Mouse (Mus musculus) heart, adult 18-20 months (tissue): ENCODE measurements at regions not wholly inside any gene's neighbourhood (a gene's known extent, or its start where the extent isn't known, plus 50 kb on each side); places are given as distances from the start of the nearest gene placed in this dataset.
"Not testable (repeated sequence)": the region's sequence is repeated elsewhere in the genome, so short reads cannot be mapped to it uniquely, and the experiment has no call there.

Experiments used
- DNase-seq, 2 experiments: peaks; one replicate each; pipeline ENCODE4 v3.0.0; 2021 to 2022; ENCODE audit warnings: mixed read lengths in 1 of 2

DNA sequence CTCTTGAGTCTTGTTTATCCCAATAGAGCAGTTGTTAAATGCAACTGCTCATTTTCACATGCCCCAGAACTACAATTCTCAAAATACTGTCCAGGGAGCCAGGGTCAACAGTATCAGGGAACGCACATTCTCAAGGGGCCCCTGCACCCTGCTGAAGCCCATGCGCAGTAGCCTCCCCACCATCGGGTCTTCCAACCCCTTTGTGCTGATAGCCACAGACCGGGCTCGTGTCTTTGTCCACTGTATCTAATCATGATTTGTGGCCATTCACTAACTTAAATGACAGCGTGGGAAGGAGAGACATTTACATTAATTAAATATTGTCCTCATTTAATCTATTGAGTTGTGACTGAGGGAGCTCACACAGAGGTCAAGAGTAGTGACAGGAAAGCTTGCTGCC lies 260.0 kb upstream of the Nr5a2 start:
- no peak for DNase-seq

DNA sequence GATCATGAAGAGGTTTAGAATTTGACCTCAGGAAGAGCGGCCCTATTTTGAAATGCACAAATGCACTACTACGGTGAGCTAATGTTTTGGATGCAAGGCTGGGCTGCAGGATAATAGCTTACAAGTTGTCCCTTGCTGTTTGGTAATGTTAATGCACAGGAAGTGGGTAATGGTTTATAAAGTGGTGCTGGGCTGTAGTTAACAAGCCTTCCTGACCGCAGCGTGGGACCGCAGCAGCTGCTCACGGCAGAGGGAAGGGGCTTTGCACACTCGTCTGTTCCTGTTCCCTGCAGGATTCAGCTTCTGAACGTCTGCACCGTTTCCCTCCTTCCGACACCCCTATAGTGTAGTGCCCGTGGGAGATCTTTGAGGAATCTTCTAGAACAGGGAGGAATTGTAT lies 258.4 kb upstream of the Nr5a2 start:
- DNase-seq, result no peak

DNA sequence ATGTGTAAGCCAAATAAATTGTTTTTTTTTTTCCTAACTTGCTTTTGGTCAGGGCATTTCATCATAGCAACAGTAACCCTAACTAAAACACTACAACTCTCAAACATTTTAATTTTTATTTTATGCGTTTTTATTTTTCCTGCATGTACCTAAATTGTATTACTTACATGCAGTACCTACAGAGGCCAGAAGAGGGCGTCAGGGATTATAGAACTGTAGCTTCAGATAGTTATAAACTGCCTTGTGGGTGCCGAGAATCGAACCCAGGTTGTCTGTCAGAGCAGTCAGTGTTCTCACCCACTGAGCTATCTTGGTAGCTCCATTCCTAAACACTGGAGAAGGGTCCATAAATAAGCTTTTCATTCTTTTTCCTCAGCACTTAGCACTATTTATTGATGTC lies 257.8 kb upstream of the Nr5a2 start:
- DNase-seq, result no peak

DNA sequence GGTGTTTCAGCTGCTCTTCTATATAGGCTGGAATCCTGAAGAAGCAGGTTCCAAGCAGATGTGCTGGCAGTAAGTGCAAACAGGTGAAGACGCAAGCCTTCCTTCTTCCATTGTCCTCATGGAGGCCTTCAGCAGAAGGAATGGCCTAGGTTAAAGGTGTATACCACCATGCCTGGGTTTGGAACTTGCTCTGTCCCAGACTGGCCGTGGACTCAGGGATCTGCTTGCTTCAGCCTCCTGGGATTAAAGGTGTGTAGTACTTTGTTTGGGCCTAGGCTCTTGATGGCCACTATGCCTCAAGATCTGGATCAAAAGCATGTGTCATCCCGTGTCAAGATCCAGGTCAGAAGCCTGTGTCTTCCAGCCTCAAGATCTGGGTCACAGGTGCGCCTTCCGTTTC lies 257.0 kb upstream of the Nr5a2 start:
- no peak for DNase-seq

DNA sequence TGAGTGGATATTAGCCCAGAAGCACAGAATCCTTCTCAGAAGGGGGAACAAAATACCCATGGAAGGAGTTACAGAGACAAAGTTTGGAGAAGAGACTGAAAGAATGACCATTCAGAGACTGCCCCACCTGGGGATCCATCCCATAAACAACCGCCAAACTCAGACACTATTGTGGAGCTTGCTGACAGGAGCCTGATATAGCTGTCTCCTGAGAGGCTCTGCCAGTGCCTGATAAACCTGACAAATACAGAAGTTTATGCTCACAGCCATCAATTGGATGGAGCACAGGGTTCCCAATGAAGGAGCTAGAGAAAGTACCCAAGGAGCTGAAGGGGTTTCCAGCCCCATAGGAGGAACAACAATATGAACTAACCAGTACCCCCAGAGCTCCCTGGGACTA lies 254.1 kb upstream of the Nr5a2 start:
- not testable (repeated sequence) for DNase-seq

DNA sequence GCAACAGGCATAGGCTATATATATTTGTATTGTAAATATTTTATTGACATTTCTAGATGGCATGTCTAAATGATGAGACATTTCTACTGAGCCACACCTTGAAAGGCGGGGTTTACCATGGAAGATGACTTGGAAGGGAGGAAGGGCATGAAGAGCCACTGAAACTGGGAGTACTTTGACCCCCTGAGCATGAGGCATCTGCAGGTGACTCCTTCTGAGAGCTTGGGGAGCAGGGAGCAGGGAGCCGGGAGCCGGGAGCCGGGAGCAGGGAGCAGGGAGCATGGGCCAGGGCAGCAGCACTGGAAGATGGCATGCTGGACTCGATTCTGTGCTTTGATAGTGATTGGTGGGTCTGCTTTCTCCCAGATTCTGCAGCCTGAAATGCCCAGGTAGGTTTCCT lies 253.5 kb upstream of the Nr5a2 start:
- DNase-seq, result no peak

DNA sequence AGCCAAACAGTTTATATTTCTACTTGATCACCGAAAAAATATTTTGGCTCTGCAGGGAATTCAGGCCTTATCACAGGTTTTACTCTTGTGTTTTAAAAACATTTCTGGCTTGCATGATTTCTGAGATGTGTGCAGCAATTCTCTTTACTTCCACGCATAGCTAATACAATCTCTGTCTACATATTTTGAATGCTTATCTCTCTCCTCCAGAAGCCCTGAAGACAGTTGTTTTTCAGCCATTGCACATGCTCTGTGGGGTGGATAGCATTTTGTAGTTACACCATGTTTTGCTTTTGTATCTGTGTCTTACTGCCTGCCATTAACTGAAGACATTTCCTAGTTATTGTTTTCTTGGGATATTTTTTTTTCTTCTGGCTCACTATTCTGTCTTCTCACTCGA lies 252.6 kb upstream of the Nr5a2 start:
- DNase-seq, result no peak

DNA sequence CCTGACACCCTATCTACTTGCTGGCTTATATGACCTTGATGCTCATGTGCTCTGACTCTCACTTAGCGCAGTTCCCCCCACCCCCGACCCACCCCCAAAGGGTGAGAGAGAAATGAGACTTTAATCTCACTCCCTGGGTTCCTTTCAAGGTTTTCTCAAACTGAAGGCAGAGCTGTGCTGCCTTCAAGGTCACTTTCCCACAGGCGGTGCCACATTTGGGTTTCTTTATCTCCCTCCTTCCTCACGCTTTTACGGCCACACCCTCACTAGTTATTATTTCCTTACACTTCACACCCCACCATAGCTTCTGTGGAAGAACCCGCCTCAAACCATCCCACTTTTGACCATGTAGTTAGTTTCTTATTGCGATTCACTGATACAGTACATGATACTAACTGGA lies 244.1 kb upstream of the Nr5a2 start:
- no peak for DNase-seq

DNA sequence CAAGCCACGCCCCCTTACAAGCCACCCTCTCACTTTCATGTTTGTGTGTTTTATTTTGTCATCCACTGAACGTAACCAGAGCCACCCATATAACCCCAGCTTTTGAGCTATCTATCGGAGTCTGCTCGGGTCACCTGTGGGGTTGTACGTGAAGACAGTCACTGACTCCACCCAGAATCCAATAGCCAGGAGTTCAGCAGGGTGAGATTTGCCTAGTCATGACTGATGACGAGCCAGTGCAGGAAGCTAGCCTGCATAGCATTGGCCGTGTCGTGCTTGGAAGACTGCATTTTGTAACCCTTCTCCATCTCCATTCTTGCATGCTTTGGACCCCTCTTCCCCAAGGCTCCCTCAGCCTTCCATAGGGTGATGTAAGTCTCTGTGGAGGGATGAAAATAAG lies 243.3 kb upstream of the Nr5a2 start:
- DNase-seq, result no peak

DNA sequence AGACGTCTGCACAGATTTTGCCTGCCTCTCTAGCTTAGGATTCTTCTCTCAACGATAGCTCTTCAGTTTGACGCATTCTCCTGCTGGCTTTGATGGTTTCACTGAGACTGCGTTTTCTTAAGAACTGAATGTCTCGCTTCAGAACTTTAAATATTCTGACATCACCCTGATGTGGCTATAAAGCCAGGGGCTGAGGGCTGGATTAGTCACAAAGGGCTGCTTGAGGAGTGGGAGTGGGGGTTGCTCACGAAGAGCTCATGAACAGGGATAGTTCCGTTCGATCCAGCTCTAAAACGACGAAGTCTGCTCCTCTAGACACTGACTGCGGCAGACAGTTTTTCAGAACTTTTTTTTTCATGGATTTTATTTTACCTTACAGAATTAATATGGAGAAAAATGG lies 240.7 kb upstream of the Nr5a2 start:
- no peak for DNase-seq

DNA sequence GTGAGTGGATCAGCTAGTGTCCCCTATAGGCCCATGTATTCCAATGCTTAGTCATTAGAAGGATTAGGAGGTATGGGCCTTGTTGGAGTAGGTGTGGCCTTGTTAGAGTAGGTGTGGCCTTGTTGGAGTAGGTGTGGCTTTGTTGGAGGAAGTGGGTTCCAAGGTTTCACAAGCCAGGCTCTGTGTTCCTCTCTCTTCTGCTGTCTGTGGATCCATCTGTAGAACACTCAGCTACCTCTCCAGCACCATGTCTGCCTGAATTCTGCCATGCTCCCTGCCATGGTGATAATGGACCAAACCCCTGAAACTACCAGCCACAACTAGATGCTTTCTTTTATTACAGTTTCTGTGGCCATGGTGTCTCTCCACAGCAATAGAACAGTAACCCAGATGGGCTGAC lies 235.7 kb upstream of the Nr5a2 start:
- DNase-seq, result no peak

DNA sequence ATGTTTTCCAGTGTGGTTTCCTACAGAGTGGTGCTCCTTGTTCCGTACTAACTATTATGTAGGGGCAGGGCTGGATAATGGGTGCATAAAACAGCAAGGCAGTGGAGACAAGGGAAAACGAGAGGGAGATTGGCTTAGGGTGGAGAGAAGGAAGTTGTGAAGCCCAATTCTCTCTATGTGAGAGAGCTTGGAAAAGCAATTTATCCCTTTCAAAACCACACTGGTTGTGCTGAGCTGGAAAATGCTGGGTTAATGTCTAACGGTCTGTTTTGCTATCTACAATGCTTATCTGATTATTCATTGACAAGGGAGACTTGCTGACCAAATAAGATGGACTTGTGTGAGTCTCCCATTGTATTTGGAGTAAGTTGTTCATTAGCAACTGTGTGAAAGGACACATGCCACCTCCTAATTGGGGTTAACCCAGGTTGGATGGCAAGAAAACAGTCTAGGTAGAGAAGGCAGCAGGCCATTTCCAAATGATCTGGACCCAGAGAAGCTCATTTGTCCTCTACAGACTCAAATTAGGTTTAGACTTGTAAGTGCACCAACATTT lies 234.9 kb upstream of the Nr5a2 start:
- DNase-seq, result no peak

DNA sequence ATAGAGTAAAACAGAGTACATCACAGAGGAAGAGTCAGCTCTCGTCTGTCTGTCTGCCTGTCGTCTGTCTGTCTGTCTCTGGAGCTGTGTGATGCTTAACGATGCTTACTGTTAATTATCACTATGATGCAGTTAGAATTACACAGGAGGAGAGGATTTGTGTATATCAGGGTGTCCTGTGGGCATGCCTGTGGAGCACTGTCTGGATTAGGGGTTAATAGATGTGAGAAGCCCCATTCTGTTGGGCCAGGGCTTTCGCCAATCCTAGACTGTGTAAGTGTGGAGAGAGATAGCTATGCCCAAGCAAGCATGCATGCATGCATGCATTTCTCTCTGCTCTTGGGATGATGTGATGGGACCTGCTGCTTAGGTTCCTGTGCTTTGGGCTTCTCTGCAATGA lies 218.0 kb upstream of the Nr5a2 start:
- no peak for DNase-seq

DNA sequence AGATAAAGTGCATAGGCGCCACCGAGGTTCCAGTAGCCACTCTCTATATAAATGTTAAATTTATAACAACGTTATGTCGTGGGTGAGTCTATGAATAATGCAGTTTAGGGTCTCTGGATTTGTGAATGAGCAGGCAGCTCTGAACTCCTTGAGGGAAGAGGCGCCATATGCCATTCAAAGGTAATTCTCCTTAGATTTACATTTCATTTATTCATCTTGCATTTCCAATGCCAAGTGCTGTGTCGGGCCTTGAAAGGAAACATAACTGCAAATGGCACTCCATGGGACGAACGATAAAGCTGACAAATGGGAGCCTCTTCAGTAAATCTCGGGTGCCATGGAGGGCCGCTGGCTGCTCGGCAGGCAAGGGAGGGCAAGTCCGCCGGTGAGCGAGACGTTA lies 216.4 kb upstream of the Nr5a2 start:
- DNase-seq, result no peak

DNA sequence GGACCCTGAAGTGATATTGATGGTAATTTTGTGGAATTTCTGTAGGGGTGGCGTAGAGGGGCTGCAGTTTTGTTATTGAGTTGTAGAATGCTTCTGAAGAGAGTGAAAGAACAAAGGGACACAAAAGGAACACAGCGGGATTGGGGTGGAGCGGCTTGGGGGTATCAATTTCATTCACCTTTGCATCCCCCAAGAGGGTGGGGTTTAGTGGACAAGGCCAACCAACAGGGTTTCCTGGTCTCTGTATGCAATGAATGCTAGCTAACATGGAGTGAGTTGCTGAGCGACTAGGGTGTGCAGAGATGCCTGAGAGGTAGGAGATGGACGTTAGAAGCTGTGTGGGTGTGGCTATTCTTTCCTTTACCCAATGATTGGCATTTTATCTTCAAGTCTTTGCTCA lies 213.8 kb upstream of the Nr5a2 start:
- no peak for DNase-seq

DNA sequence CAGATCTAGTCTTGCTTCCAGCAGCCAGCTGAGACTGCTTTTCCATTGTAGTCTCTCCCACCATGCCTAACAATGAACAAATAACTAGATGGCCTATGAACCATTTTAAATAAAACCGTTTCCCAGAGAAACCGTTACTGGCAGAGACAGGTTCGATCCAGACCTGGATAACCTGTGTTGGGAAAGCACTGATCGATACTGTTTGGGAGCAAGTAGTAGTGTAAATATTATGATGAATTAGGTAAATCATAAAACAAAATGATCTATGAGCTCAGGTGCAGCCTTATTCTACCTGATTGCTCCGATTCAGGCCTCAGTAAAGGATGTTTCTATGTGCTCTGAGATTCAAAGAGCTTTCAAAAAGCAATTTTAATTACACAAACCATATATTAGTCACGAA lies 211.9 kb upstream of the Nr5a2 start:
- DNase-seq, result no peak

DNA sequence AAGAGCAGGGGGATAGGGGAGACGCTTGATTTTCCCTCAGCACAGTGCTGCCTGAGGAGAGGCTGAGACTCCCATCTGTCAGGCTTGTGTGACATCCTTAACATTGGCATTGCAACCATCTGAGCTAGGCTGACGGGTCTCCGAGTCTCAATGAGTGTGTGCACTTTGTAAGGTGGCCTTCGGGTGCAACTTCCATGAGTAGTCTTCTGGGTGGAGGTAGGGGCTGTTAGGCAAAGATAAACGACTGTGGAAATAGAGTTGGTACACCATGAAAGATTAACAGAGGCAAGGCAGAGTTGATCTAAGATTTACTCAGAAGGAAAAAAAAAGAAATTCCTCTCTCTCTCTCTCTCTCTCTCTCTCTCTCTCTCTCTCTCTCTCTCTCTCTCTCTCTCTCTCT lies 211.2 kb upstream of the Nr5a2 start:
- no peak for DNase-seq

DNA sequence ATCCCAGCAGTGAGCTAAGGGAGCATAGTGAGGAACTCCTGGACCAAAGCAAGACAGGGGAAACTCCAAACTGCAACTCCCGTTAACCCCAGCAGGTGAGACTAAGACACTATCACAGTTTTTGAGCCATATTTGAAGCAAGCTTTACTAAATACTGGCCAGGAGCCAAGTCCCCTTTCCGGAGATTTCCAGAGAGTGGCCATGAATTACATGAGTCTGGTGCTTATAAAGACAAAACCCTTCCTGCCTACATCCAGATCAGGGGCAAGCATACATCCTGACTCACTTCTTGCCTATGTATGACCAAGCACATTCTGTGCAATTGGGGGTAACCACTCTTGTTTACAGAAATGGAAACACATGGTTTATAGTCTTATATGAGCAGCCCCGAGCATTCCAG lies 187.6 kb upstream of the Nr5a2 start:
- DNase-seq, result no peak

DNA sequence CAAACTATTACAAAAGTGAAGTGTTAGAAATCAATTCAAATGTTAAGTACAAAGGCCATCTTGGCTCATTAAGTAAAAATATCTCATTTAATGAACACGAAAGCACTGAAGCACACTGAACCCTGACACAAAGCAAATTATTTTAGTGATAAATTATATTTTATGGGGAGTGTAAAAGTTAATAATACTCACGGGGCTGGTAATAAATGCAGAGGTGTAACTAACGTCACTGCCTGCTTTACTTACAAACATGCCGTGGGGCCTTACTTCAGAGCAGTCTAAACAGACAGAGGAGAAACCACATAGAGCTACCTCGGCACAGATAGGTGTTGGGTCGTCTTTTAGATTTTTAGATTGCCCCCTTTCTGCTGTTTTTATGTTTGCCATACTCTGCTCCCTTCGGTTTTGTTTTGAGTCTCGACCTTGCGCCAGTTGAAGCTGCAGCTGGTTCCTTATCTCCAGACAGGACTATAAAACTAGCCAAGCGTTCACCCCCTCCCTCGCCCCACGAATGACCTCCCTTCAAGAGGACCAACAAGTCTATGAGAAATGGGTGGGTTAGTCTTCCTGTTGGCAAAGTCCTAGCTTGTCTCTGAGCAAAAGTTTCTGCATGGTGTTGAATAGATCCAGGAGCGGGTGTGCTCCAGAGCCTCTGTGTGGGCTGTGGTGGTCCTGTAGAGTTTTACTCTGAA lies 181.8 kb upstream of the Nr5a2 start:
- peak; percentile 2 to 3 for DNase-seq

DNA sequence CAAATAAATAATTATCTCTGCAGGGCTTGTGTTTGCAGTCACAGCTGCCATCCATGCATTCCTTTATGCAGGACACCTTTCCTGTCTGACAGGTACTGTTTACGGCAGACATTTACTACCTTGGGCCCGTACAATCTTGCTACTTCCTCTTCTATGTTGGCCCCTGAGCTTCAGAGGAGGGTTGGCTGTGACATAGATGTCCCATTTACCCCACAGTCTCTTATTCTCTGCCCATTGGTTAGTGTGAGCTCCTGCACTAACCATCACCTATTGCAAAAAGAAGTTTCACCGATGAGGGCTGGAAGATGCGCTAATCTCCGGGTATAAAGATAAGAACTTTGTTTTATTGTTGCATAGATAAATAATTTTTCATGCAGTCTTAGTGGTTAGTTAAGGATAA lies 181.1 kb upstream of the Nr5a2 start:
- DNase-seq, result no peak

DNA sequence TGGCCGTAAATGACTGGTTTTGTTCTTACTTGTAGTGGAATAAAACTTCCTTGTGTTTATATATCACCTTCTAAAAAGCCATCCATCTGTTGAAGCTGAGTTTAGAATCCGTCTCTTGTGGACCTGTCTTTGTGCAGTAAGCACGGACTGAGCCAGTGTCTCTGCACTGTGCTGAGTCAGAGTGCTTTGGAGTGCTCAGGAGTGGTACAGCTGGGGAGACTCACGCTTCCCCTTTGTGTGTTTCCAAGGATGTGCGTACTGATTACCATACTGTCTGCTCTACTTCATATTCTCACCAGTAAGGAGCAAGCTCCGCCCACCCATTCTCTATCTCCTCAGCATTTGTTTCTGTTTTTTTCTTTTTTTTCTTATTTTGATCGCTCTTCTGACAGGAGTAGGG lies 175.9 kb upstream of the Nr5a2 start:
- DNase-seq, result no peak

DNA sequence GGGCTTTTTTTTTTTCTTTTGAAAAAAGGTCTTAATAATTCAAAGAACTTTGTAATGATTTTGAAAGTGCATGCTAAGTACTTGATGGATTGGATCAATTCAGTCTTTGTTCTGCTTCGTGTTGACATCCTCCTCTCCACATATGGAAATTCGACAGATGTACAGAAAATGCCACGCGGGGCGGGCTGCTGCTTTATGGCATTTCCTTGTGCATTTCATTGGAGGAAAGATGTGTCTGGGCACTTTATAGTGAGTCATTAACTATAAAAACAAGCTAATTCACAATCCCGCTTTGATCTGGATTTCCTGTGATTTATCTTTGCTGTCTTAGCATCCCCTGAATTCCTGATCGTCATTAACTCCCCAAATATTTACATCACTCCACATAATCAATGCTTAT lies 173.5 kb upstream of the Nr5a2 start:
- no peak for DNase-seq

DNA sequence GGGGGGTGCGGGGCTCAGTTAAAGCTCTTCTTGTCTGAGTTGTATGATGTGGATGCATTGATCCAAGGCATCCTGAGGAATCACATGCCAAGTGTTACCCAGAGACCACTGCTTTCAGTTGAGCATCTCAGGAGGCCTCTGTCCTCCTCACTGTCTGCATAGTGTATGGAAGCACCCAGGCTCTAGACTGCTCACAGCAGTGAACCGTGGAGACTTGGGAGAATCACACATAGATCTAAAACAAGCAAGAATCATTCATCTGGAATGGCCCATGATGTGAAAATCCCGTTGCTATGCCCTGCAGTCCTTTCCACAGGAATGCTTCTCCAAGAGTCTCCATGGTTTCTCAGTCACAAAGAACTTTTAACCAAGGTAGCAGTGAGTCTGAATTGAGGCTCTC lies 170.0 kb upstream of the Nr5a2 start:
- DNase-seq, result no peak

DNA sequence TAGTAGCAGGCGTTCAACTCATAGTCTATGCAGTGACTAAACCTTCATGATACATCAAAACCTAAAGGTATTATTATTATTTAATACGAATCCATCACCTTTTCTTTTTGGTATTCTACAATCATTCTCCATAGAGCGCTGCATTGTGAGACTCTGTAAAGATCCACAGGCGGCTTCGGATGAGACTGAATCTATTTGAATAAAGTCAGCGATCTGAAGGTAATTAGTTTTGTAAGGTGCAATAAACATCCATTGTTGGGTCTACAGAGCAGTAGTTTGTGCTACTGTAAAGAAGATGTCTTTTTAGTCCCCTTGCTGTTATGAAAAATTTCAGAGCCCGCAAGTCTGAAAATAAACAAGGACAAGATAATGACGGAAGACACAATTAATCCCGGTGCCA lies 168.9 kb upstream of the Nr5a2 start:
- DNase-seq, result no peak

DNA sequence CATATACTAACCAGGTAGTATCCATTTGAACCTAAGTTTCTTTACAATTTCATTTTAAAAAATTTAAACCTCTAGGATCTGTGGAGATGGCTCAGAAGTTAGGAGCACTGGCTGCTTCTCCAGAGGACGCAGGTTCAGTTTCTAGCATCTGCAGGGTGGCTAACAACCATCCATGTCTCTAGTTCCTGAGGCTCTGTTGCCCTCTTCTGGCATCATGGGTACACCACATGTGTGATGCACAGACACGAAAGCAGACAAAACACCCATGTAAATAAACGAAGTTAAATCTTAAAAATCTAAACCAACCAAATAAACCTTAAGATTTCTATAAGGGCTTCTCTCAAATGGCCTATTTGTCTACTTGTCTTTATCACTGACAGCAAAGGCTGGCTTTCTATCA lies 157.6 kb upstream of the Nr5a2 start:
- DNase-seq, result no peak
